Mouse (Mus musculus) left cerebral cortex, postnatal 25 days (tissue): ENCODE results near the gene Gm10392. TPM values are rescaled to one million over a fixed set of nuclear protein-coding genes. Genes with fewer than 3 reads are reported as not detected.

Experiments
- DNase-seq, 2 experiments: peaks; one replicate each; pipeline ENCODE4 v3.0.0; 2022; ENCODE audit warnings: low spot score in 2 of 2, mixed read lengths in 1 of 2
- intact Hi-C: fragments of 180-260 bp; cut with DNase I; formaldehyde crosslinking; loops from one replicate; pipeline ENCODE4 v1.15.1; 2025
- total RNA-seq, 2 experiments: library from RNA; stranded (reverse); gene quantifications; 2 replicates each; pipeline ENCODE4 v1.2.3; 2021

Gene Gm10392
- total RNA-seq, 2 experiments from 2014 or later: not detected

GRCm38 (mm10) chr11:77494344-77494676 lies 24.7 kb downstream of the Gm10392 start:
- DNase-seq: no peak
- intact Hi-C loops: loop anchor here (5.0 kb wide), 1 partner anchor 113 kb away; the partner anchor contains the start of gene Taok1

GRCm38 (mm10) chr11:77493512-77494343 lies 25.3 kb downstream of the Gm10392 start, which contains the start of gene Git1:
Gene Git1 (plus strand): TSS chr11:77493562.
- peak; percentile 75 to 78 for DNase-seq
- intact Hi-C loops: loop anchor here (5.0 kb wide), 1 partner anchor 114 kb away; the partner anchor contains the start of gene Taok1

DNA sequence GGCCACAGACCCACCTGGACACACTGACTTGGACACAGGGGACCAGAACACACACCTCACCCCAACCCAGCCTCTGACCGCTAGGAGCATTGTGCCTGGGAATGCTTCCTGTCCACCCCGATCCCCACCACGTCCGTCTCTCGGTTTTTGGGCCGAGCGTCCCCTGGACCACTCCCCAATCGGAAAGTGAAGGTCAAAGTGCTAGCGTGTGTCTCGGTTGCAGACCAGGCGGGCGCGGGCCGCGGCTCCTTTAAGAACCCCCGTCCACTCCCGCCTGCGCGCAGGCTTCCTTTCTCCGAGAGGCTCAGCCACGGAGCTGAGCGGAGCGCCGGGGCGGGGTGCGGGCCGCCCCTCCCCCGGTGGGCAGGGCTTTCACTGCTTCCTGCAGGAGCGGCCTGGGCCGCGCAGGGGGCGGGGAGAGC lies 26.1 kb downstream of the Gm10392 start:
- intact Hi-C loops: loop anchor here (5.0 kb wide), 1 partner anchor 114 kb away; the partner anchor contains the start of gene Taok1
- peak; percentile 91 to 96 for DNase-seq

- peak; percentile 59 to 78 for DNase-seq
- intact Hi-C loops: loop anchor here (5.0 kb wide), 1 partner anchor 115 kb away; the partner anchor contains the start of gene Taok1
These were observed 26.6 kb downstream of the Gm10392 start for GRCm38 (mm10) chr11:77492311-77492871.

DNA sequence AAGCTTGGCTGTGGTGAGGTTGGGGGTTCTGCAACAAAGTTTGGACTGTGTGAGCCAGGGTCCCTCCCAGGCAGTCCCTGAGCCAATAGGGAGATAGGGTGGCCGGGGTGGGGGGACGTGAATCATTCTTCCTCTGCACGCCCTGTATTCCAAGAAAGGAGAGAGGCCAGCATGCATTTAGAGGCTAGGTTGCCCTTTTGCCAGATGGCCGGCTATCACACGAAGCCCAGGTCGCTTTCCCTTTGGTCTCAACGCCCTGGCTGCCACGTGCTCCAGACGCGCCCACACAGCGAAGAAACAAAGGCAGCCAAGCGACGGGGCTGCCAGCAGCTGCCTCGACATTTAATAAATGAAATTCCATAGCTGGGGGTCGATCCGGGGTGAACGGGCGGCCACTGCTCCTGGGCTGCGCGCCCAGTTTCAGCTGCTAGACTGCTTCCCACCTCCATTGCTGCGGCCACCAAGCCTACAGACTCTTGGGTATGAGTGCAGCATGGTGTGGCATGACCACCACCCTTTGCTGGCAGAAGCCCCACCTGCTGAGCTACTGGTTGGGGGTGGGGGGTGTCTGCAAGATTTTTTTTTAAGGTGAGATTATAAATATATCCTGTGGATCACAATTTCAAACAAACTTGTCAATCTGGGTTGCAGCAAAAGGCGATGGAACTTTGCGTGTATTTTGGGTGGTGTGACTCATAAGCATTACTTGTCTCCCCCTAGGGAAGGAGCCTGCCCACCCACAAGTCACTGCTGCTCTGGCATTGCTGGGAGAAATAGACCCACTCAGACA lies 27.3 kb downstream of the Gm10392 start:
- peak; percentile 57 to 92 for DNase-seq
- intact Hi-C loops: loop anchor here (2.0 to 5.0 kb wide), 2 partner anchors 116 to 133 kb away; partner anchors contain the start of gene Taok1

- intact Hi-C loops: loop anchor here (2.0 to 5.0 kb wide), 2 partner anchors 116 to 134 kb away; partner anchors contain the start of gene Taok1
- DNase-seq: peak; percentile 87 to 92
These were observed 27.9 kb downstream of the Gm10392 start for GRCm38 (mm10) chr11:77491123-77491501.

DNA sequence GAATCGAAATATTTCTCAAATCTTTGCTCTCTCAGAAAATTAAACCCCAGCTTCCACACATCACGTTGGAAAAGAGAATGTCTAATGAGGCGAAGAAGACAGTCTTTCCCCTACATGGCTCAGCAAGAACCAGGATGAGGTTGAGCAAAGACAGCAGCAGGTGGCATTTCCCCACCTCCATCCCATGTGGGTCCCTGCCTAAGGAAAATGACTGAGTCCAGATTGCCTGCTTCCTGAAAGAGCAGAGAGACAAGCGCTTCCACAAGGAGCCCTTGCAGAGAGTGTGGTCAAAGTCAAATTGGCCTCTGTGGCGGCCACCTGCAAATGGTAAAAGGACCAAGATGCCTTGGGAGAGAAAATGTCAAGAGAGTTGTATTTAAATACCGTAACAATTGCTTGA lies 28.5 kb downstream of the Gm10392 start:
- intact Hi-C loops: loop anchor here (2.0 to 5.0 kb wide), 2 partner anchors 117 to 134 kb away; partner anchors contain the start of gene Taok1

DNA sequence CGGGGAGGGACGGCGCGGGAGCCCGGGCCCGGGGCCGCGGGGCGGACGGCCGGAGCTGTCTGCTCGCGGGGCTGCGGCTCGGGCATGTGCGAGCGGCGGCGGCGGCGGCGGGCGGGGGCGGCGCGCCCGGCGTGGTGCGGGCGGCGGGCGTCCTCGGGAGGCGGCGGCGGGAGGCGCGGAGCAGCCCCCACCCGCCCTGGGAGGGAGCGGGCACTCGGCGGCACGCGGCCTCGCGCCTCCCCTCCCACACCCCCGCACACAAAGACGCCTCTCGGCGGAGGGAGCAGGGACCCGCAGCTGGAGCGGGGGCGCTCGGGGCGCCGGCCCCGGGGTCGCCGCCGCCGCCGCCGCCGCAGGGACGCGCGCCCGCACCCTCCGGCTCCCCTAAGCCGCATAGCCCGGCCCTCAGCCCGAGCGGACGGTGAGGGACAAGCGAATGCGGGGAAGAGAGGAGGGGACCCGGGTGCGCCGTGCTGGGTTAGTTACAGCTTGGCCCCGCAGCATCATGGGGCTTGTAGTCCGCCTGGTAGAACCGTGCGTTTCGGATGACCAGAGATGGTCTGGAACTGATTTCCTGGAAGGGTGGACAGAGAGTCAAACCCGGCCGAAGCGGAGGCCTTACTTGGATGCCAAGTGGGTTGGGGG lies 29.3 kb downstream of the Gm10392 start, which contains the start of gene Ankrd13b:
TSS of gene Ankrd13b (minus strand) at position 88 of the 645 bp plus-strand sequence.
- intact Hi-C loops: loop anchor here (2.0 to 5.0 kb wide), 2 partner anchors 118 to 135 kb away; partner anchors contain the start of gene Taok1
- peak; percentile 79 to 89 for DNase-seq

More for the DNA sequence above, 28.5 kb downstream of the Gm10392 start:
- peak in 1 of 2 experiments; percentile 61 for DNase-seq

DNA sequence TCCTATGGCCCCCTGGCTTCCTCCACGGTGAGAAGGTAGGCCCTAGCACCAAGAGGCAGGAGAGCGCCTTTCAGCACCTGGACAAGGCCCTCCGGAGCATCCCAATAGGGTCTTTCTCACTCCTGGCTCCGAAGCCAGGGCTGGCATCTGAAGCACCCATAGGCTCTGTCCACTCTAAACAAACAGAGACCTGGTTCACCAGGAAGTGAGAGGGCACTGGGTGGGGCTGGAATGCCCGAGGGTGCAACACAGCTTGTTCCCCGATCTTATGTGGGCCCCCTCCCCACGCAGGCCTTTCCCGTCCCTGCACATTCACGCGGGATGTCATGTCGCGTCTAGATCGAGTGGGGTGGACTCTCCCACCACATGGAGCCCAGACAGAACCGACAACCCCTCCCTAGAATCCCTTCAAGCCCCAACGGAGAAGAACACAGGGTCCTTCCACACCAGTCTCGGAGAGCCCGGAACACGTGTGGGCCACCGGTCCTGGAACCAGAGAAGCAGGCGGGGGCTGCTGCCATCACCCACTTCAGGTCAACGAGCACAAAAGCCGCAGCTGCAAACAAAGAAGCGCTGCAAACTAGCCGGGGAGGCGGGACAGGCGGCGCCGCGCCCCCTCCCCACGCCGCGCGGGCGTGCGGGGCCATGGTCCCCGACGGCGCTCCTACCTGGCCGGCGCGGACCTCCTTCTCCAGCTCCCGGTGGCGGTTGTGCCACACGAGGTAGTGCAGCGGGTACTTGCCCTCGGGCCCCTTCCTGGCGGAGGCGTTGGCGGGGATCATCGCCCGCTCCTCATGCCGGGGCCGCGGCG lies 30.0 kb downstream of the Gm10392 start:
- intact Hi-C loops: no loop called here

DNA sequence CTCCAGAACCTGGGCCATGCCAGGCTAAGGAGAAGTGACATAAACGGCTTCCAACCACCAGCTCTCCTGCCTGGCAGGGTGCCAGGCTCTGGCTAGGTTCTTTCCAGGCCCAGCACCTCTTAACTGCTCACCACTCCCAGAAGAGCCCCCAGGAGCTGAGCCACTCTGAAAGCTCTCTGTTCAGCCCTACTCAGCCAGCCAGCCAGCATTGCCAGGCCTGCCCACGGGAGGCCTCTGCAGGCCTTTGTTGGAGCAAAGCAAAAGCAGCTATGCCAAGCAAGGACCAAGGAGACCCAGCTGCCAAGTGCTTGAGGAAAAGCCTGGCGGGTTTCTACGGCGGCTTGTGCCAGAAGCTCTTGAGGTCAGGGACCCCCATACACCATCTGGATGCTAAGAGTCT lies 32.2 kb downstream of the Gm10392 start:
- intact Hi-C loops: no loop called here
- DNase-seq: no peak

More for the DNA sequence above, 30.0 kb downstream of the Gm10392 start:
- no peak for DNase-seq

DNA sequence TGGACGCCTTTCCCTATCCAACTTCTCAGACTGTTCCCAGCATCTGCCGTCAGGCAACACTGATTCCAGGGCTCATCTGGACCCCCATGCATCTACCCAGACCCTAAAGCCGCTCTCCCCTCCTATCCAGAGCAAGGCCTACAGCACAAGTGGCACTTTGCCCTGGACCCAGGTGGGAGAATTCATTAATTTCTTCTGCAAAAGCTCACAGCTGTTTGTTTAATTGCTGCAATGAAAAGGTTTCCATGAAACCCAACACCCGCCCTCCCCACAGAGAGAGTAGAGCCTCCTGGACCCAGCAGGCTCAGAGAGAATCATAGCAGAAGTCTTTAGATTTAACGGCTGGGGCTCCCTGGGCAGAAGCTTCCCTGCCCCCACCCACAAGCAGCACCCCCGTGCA lies 33.8 kb downstream of the Gm10392 start:
- no peak for DNase-seq
- intact Hi-C loops: no loop called here

- intact Hi-C loops: no loop called here
- no peak for DNase-seq
These were observed 35.3 kb downstream of the Gm10392 start for GRCm38 (mm10) chr11:77483510-77484255.

- intact Hi-C loops: no loop called here
- DNase-seq: no peak
These were observed 36.0 kb downstream of the Gm10392 start for GRCm38 (mm10) chr11:77483043-77483442.

GRCm38 (mm10) chr11:77476895-77477294 lies 42.1 kb downstream of the Gm10392 start:
- intact Hi-C loops: no loop called here
- DNase-seq: no peak

GRCm38 (mm10) chr11:77476216-77476615 lies 42.8 kb downstream of the Gm10392 start:
- no peak for DNase-seq
- intact Hi-C loops: no loop called here

GRCm38 (mm10) chr11:77472775-77473174 lies 46.2 kb downstream of the Gm10392 start:
- no peak for DNase-seq
- intact Hi-C loops: no loop called here

- DNase-seq: no peak
- intact Hi-C loops: no loop called here
These were observed 47.6 kb downstream of the Gm10392 start for GRCm38 (mm10) chr11:77471407-77471806.
